Mouse (Mus musculus): ENCODE results near the gene Yap1. TPM values are rescaled to one million over a fixed set of nuclear protein-coding genes. Genes with fewer than 3 reads are reported as not detected.

Gene Yap1
- 104 TPM for polyA plus RNA-seq (2014; fragmentation: Illumina TruSeq; extraction: RNeasy Lipid Tissue Mini Kit (QIAGEN cat#74804); ENCODE audit: low read depth, low replicate concordance)

DNA sequence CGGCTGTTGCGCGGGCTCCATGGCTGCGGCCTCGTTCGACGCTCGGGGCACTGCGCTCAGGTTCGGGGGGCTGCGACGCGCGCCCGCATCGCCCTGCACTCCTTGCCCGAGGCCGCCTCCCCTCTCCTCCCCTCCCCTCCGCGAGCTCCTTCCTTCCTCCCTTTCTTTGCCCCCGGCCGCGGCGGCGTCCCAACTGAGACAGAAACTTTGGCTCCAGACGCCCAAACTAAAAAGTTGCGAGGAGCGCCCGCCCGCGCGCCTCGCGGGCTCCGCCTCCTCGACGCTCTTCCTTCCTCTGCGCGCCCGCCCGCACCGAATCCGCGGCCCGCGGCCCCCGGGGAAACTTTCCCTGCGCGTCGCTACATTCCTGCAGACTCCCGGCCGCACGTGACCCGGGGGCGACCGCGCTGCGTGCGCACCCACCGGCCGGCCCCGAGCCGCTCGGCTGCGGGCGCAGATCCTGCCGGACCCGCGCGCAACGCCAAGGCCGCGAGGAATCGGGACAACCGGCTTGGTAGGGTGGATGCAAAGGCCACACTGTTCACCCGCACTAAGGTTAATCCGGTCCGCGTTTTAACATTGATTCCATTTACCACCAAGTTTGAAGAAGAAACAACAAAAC lies at the start of gene Yap1:
Gene Yap1 (minus strand): TSS at position 227 of the 622 bp plus-strand sequence.

DNA sequence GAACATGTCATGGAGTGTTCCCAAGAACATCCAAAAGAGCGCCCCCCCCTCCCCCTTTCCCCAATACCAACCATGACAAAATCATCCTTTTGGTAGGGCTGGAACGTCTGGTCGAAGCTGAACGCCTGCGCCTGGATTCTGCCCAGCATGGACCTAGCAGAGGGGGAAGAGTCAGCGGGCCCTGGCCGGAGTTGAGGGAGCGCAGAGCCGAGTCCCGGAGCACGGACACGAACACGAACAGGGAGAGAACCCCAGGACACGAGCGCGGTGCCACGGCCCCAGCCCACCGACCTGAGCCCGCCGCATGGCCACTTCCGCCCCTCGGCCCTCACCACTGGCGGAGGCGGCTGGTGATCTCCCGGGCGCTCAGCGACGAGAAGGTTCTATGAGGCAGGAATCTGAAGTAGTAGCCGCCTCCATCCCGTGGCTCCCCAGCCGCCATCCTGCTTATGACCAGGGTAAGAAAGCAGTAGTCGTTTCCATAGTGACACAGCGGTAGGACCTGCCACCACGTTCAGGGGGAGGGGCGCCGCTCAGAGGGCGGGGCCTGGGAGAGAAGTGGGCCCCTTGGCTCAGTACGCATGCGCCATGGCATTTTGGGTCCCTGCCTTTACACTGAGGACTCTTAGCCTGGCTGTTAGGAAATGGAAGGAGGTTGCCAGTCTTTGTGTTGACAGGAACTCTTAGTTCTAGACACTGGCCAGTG lies 38.1 kb upstream of the Yap1 start, which contains the start of gene Cfap300:
Gene Cfap300 (minus strand): TSS at position 486 of the 706 bp plus-strand sequence.

Other genes starting within 250 kb of the Yap1 start
- 553 TPM for gene Tmem123, start 240.6 kb downstream of the Yap1 start, polyA plus RNA-seq (2014; fragmentation: Illumina TruSeq; extraction: RNeasy Lipid Tissue Mini Kit (QIAGEN cat#74804); ENCODE audit: low read depth, low replicate concordance)
- 173 TPM for gene Birc2, start 167.5 kb downstream of the Yap1 start, polyA plus RNA-seq (2014; fragmentation: Illumina TruSeq; extraction: RNeasy Lipid Tissue Mini Kit (QIAGEN cat#74804); ENCODE audit: low read depth, low replicate concordance)
- 25.1 TPM for gene Birc3, start 131.4 kb downstream of the Yap1 start, polyA plus RNA-seq (2014; fragmentation: Illumina TruSeq; extraction: RNeasy Lipid Tissue Mini Kit (QIAGEN cat#74804); ENCODE audit: low read depth, low replicate concordance)
- gene Cfap300, start 38.2 kb upstream of the Yap1 start, polyA plus RNA-seq (2014; fragmentation: Illumina TruSeq; extraction: RNeasy Lipid Tissue Mini Kit (QIAGEN cat#74804); ENCODE audit: low read depth, low replicate concordance): 13.9 TPM
- gene Cep126, start 129.7 kb upstream of the Yap1 start, polyA plus RNA-seq (2014; fragmentation: Illumina TruSeq; extraction: RNeasy Lipid Tissue Mini Kit (QIAGEN cat#74804); ENCODE audit: low read depth, low replicate concordance): 47.9 TPM